In genomic region chr1:136229040-136229373, GRCm38 (mm10) we compare ENCODE assay signal across 8 mouse cellular contexts. TPM values are rescaled to one million over a fixed set of nuclear protein-coding genes. Genes with fewer than 3 reads are reported as not detected.
A peak's percentile ranks its signal among the peaks of the same experiment; 100 is the strongest.
DNase-seq lines count a peak whose midpoint lies in the region; ATAC-seq and TF ChIP-seq lines count a peak whose summit lies in the region.
"Had no signal": no experiment of that assay in that cellular context is flagged by ENCODE, and none has a peak within 500 bp of the region (broad histone marks: within the 10 kb centered on the region; RNA-seq: fewer than 3 reads in every experiment).

No protein-coding gene starts in this region.

- peak; percentile 56 for DNase-seq in Muller cell, postnatal 12 days (ENCODE audit: inconsistent ontology term)
- DNase-seq in kidney, adult 8-10 months: peak; percentile 74 to 78
- no peak for DNase-seq in liver, postnatal 0 days
- no peak for DNase-seq in ovary, adult 18-20 months (ENCODE audit: low spot score)
- DNase-seq in left cerebral cortex, adult 9 months (ENCODE audit: low spot score in 2 of 2): no peak
- no peak for DNase-seq in heart, postnatal 4 days

- peaks cover 93% of the 10 kb centered on the region for H3K4me1 ChIP-seq in E14TG2a.4 (replicated peaks; ENCODE audit: low read depth, low read length)
- H3K4me1 ChIP-seq in liver, postnatal 0 days (ENCODE audit: insufficient read depth): peaks cover 16% of the 10 kb centered on the region

- no peak for TF ChIP-seq EP300 in liver, postnatal 0 days (IDR thresholded peaks at IDR 0.05; ENCODE audit: low read depth)

- WGBS in liver, postnatal 0 days (ENCODE audit: insufficient replicate concordance): 37% methylated on average over 6 of the region's 6 CpGs

- TF ChIP-seq CTCF in E14TG2a.4 (conservative IDR thresholded peaks at IDR 0.05; ENCODE audit: low read length): no peak
- no peak for TF ChIP-seq CTCF in liver, postnatal 0 days (IDR thresholded peaks at IDR 0.05; ENCODE audit: low read depth)

- peaks cover 35% of the 10 kb centered on the region for H3K36me3 ChIP-seq in E14TG2a.4 (ENCODE audit: insufficient read depth, low read length)
- H3K36me3 ChIP-seq in liver, postnatal 0 days (replicated peaks; ENCODE audit: insufficient read depth, low read length): no peaks in the 10 kb centered on the region

- no peak overlapping the region for H3K9ac ChIP-seq in liver, postnatal 0 days (replicated peaks)

- no peaks in the 10 kb centered on the region for H3K27me3 ChIP-seq in E14TG2a.4 (ENCODE audit: insufficient read depth, low read length)
- H3K27me3 ChIP-seq in liver, postnatal 0 days (ENCODE audit: insufficient read depth, low read length): peaks cover 23% of the 10 kb centered on the region

- H3K9me3 ChIP-seq in E14TG2a.4 (ENCODE audit: low read length): no peaks in the 10 kb centered on the region
- H3K9me3 ChIP-seq in liver, postnatal 0 days (ENCODE audit: low read length): no peaks in the 10 kb centered on the region

- H3K4me3 ChIP-seq in E14TG2a.4 (replicated peaks; ENCODE audit: low read length): peak overlapping the region; percentile 63; the same call in 1 of the 2 replicates
- H3K4me3 ChIP-seq in liver, postnatal 0 days (ENCODE audit: low read depth, low read length): no peak overlapping the region

- H3K4me2 ChIP-seq in liver, postnatal 0 days (ENCODE audit: low read depth, low read length): peak overlapping the region; percentile 62

- H3K27ac ChIP-seq in liver, postnatal 0 days (ENCODE audit: low read depth): no peak overlapping the region

- ATAC-seq in liver, postnatal 0 days: peak; percentile 61

RNA-seq across cellular contexts. Expression of gene Inava, which starts 5.1 kb away (rescaled TPM):
- 0.09 TPM in 2 replicates for polyA plus RNA-seq in liver, postnatal 0 days (2015; fragmentation: Nextera tagmentation; extraction: Ambion mirVana)
- not detected for total RNA-seq in heart, postnatal 4 days (2021)
- total RNA-seq: heart, adult 8-10 months had no signal

RNA-seq across cellular contexts. Expression of gene Mroh3, which starts 16.4 kb away (rescaled TPM):
- not detected in 2 replicates for polyA plus RNA-seq in liver, postnatal 0 days (2015; fragmentation: Nextera tagmentation; extraction: Ambion mirVana)
- total RNA-seq in heart, postnatal 4 days (2021): not detected
- total RNA-seq: heart, adult 8-10 months had no signal

RNA-seq across cellular contexts. Expression of gene Gpr25, which starts 31.7 kb away (rescaled TPM):
- polyA plus RNA-seq in liver, postnatal 0 days (2015; fragmentation: Nextera tagmentation; extraction: Ambion mirVana): not detected in 2 replicates
- not detected for total RNA-seq in heart, postnatal 4 days (2021)
- total RNA-seq: heart, adult 8-10 months had no signal

Comparison
In these comparisons a context has a peak if more than half of its experiments do, and no peak if none do; other contexts are left out.
1. DNase-seq: peak in Muller cell, postnatal 12 days (single experiment) and kidney, adult 8-10 months (2 of 2); none in liver, postnatal 0 days (single experiment), ovary, adult 18-20 months (single experiment), left cerebral cortex, adult 9 months (0 of 2) and heart, postnatal 4 days (single experiment).